Mouse (Mus musculus): ENCODE results near the gene Dhrs13. TPM values are rescaled to one million over a fixed set of nuclear protein-coding genes. Genes with fewer than 3 reads are reported as not detected.

The Dhrs13 gene
- polyA plus RNA-seq, 1 experiment from 2014 or later = 40.0 TPM

- Histone ChIP-seq H3K4me1 (replicated peaks) (peaks cover 9% of the 10 kb centered on the region), H3K9me3 (no peaks in the 10 kb centered on the region), H3K27ac (replicated peaks) (no peak overlapping the region), H3K9ac (no peak overlapping the region), H3K36me3 (peaks cover 68% of the 10 kb centered on the region), H3K4me2 (no peak overlapping the region), H3K27me3 (no peaks in the 10 kb centered on the region), H3K4me3 (no peak overlapping the region)
- WGBS = 90% methylated on average over 4 of the region's 4 CpGs
- no peak for ATAC-seq (ENCODE audit: low read depth)
Observed at GRCm38 (mm10) chr11:78074666-78075065, 42.6 kb downstream of the Dhrs13 start.

- peak; percentile 98 for ATAC-seq (ENCODE audit: low read depth)
- Histone ChIP-seq H3K27me3 (peaks cover 5% of the 10 kb centered on the region), H3K36me3 (peaks cover 27% of the 10 kb centered on the region), H3K4me3 (peak within 1 kb of the TSS; percentile 80), H3K9me3 (no peaks in the 10 kb centered on the region), H3K9ac (peak within 1 kb of the TSS; percentile 87), H3K4me1 (replicated peaks) (peaks cover 17% of the 10 kb centered on the region), H3K27ac (replicated peaks) (peak within 1 kb of the TSS; percentile 82), H3K4me2 (peak within 1 kb of the TSS; percentile 73)
- 2% methylated on average over 42 of the region's 42 CpGs for WGBS
Observed at GRCm38 (mm10) chr11:78079961-78080921, 48.2 kb downstream of the Dhrs13 start, which contains the start of gene Eral1. TSS of gene Eral1 (minus strand) at chr11:78080383.

GRCm38 (mm10) chr11:78083595-78083994, 51.5 kb downstream of the Dhrs13 start:
- H3K4me1 ChIP-seq (replicated peaks) = peaks cover 17% of the 10 kb centered on the region
- H3K36me3 ChIP-seq = no peaks in the 10 kb centered on the region
- H3K9ac ChIP-seq = no peak overlapping the region
- peaks cover 5% of the 10 kb centered on the region for H3K27me3 ChIP-seq
- WGBS = 67% methylated on average over 1 of the region's 1 CpGs
- H3K4me3 ChIP-seq = no peak overlapping the region
- ATAC-seq (ENCODE audit: low read depth) = no peak
- H3K27ac ChIP-seq (replicated peaks) = no peak overlapping the region
- H3K4me2 ChIP-seq = no peak overlapping the region
- H3K9me3 ChIP-seq = no peaks in the 10 kb centered on the region

- H3K27ac ChIP-seq (replicated peaks) = no peak overlapping the region
- peaks cover 5% of the 10 kb centered on the region for H3K27me3 ChIP-seq
- H3K9me3 ChIP-seq = no peaks in the 10 kb centered on the region
- ATAC-seq (ENCODE audit: low read depth) = no peak
- H3K4me3 ChIP-seq = no peak overlapping the region
- WGBS = 86% methylated on average over 4 of the region's 4 CpGs
- H3K9ac ChIP-seq = no peak overlapping the region
- H3K36me3 ChIP-seq = no peaks in the 10 kb centered on the region
- no peaks in the 10 kb centered on the region for H3K4me1 ChIP-seq (replicated peaks)
- no peak overlapping the region for H3K4me2 ChIP-seq
Observed at GRCm38 (mm10) chr11:78086925-78087479, 54.9 kb downstream of the Dhrs13 start.

MicroRNA genes within 50 kb of the gene (microRNA counts, 519-probe panel; counts per million panel counts)
- microRNA mmu-miR-144 (3,582 counts per million, percentile 50 among the panel's probes with 10 or more counts), microRNA mmu-miR-451 (3,063 counts per million, percentile 35 among the panel's probes with 10 or more counts)

Small RNA genes lying within 50 kb of the gene (microRNA-seq; reads per million reads assigned to microRNA genes)
- 18.4 reads per million, percentile 34 among the genes with 10 or more reads in this experiment for gene Mir144
- gene Mir451a = not detected
- gene Mir451b = not detected

Other genes with a start within 250 kb of the Dhrs13 start
- 1.7 and 2.8 TPM in 2 replicates for gene Gm10277, start 244.5 kb upstream of the Dhrs13 start, polyA plus RNA-seq (2015; fragmentation: Nextera tagmentation; extraction: Ambion mirVana)
- gene Pipox, start 138.2 kb upstream of the Dhrs13 start, polyA plus RNA-seq (2015; fragmentation: Nextera tagmentation; extraction: Ambion mirVana) = 4.1 and 6.1 TPM in 2 replicates
- gene Sez6, start 101.5 kb upstream of the Dhrs13 start, polyA plus RNA-seq (2015; fragmentation: Nextera tagmentation; extraction: Ambion mirVana) = 95.2 and 104 TPM in 2 replicates
- 15.6 and 19.8 TPM in 2 replicates for gene Phf12, start 49.5 kb upstream of the Dhrs13 start, polyA plus RNA-seq (2015; fragmentation: Nextera tagmentation; extraction: Ambion mirVana)
- 98.0 and 104 TPM in 2 replicates for gene Flot2, start 5.7 kb downstream of the Dhrs13 start, polyA plus RNA-seq (2015; fragmentation: Nextera tagmentation; extraction: Ambion mirVana)
- 29.8 and 31.3 TPM in 2 replicates for gene Eral1, start 48.1 kb downstream of the Dhrs13 start, polyA plus RNA-seq (2015; fragmentation: Nextera tagmentation; extraction: Ambion mirVana)
- 27.3 and 28.8 TPM in 2 replicates for gene Fam222b, start 62.4 kb downstream of the Dhrs13 start, polyA plus RNA-seq (2015; fragmentation: Nextera tagmentation; extraction: Ambion mirVana)
- 128 and 131 TPM in 2 replicates for gene Traf4, start 133.3 kb downstream of the Dhrs13 start, polyA plus RNA-seq (2015; fragmentation: Nextera tagmentation; extraction: Ambion mirVana)
- 8.2 and 8.3 TPM in 2 replicates for gene Nek8, start 144.4 kb downstream of the Dhrs13 start, polyA plus RNA-seq (2015; fragmentation: Nextera tagmentation; extraction: Ambion mirVana)
- gene Tlcd1, start 144.4 kb downstream of the Dhrs13 start, polyA plus RNA-seq (2015; fragmentation: Nextera tagmentation; extraction: Ambion mirVana) = 10.2 and 11.1 TPM in 2 replicates
- gene Rpl23a, start 151.3 kb downstream of the Dhrs13 start, polyA plus RNA-seq (2015; fragmentation: Nextera tagmentation; extraction: Ambion mirVana) = 930 and 991 TPM in 2 replicates
- gene Rab34, start 156.2 kb downstream of the Dhrs13 start, polyA plus RNA-seq (2015; fragmentation: Nextera tagmentation; extraction: Ambion mirVana) = 58.8 and 60.3 TPM in 2 replicates
- 1.7 and 2.3 TPM in 2 replicates for gene Proca1, start 161.1 kb downstream of the Dhrs13 start, polyA plus RNA-seq (2015; fragmentation: Nextera tagmentation; extraction: Ambion mirVana)
- 89.9 and 90.1 TPM in 2 replicates for gene Sdf2, start 213.5 kb downstream of the Dhrs13 start, polyA plus RNA-seq (2015; fragmentation: Nextera tagmentation; extraction: Ambion mirVana)
- 28.2 and 29.5 TPM in 2 replicates for gene Supt6, start 213.7 kb downstream of the Dhrs13 start, polyA plus RNA-seq (2015; fragmentation: Nextera tagmentation; extraction: Ambion mirVana)
- gene 2610507B11Rik, start 229.5 kb downstream of the Dhrs13 start, polyA plus RNA-seq (2015; fragmentation: Nextera tagmentation; extraction: Ambion mirVana) = 57.9 and 64.2 TPM in 2 replicates